Mouse (Mus musculus): ENCODE measurements at regions not wholly inside any gene's neighbourhood (a gene's known extent, or its start where the extent isn't known, plus 50 kb on each side); places are given as distances from the start of the nearest gene placed in this dataset.

GRCm38 (mm10) chr9:67111836-67112584 is 62.8 kb upstream of the Tpm1 start:
- Histone ChIP-seq H3K4me3 (no peak overlapping the region), H3K27ac (no peak overlapping the region)
- TF ChIP-seq CTCF (IDR thresholded peaks at IDR 0.05): no peak
- DNase-seq (ENCODE audit: extremely low spot score in 1 of 2, low spot score in 2 of 2): no peak
- intact Hi-C loops (cut with DNase I): no loop called here

- intact Hi-C loops (cut with DNase I): no loop called here
- DNase-seq (ENCODE audit: extremely low spot score in 1 of 2, low spot score in 2 of 2): no peak
- Histone ChIP-seq H3K4me3 (no peak overlapping the region), H3K27ac (no peak overlapping the region)
- no peak for TF ChIP-seq CTCF (IDR thresholded peaks at IDR 0.05)
These were observed 58.7 kb upstream of the Tpm1 start for GRCm38 (mm10) chr9:67107938-67108337.

- intact Hi-C loops (cut with DNase I): no loop called here
- no peak for TF ChIP-seq CTCF (IDR thresholded peaks at IDR 0.05)
These were observed 56.7 kb upstream of the Tpm1 start for GRCm38 (mm10) chr9:67105867-67106266.

GRCm38 (mm10) chr9:67105216-67105615 is 56.0 kb upstream of the Tpm1 start:
- TF ChIP-seq CTCF (IDR thresholded peaks at IDR 0.05): no peak
- Histone ChIP-seq H3K4me3 (no peak overlapping the region), H3K27ac (no peak overlapping the region)
- no peak for DNase-seq (ENCODE audit: extremely low spot score in 1 of 2, low spot score in 2 of 2)
- intact Hi-C loops (cut with DNase I): no loop called here

More at GRCm38 (mm10) chr9:67105867-67106266, 56.7 kb upstream of the Tpm1 start:
- no peak overlapping the region for H3K4me3 ChIP-seq
- H3K27ac ChIP-seq: no peak overlapping the region
- no peak for DNase-seq (ENCODE audit: extremely low spot score in 1 of 2, low spot score in 2 of 2)

GRCm38 (mm10) chr9:67104616-67105015 is 55.4 kb upstream of the Tpm1 start:
- intact Hi-C loops (cut with DNase I): no loop called here
- no peak for TF ChIP-seq CTCF (IDR thresholded peaks at IDR 0.05)
- no peak for DNase-seq (ENCODE audit: extremely low spot score in 1 of 2, low spot score in 2 of 2)
- H3K4me3 ChIP-seq: no peak overlapping the region
- no peak overlapping the region for H3K27ac ChIP-seq

- TF ChIP-seq CTCF (IDR thresholded peaks at IDR 0.05): no peak
- H3K4me3 ChIP-seq: no peak overlapping the region
- no peak for DNase-seq (ENCODE audit: extremely low spot score in 1 of 2, low spot score in 2 of 2)
- intact Hi-C loops (cut with DNase I): no loop called here
- H3K27ac ChIP-seq: no peak overlapping the region
These were observed 53.4 kb upstream of the Tpm1 start for GRCm38 (mm10) chr9:67102578-67102977.

GRCm38 (mm10) chr9:67099471-67099870 is 50.3 kb upstream of the Tpm1 start:
- Histone ChIP-seq H3K27ac (no peak overlapping the region), H3K4me3 (no peak overlapping the region)
- intact Hi-C loops (cut with DNase I): loop anchor here (10.0 kb wide), 1 partner anchor 525 kb away; no protein-coding TSS in a partner anchor
- TF ChIP-seq CTCF (IDR thresholded peaks at IDR 0.05): no peak
- no peak for DNase-seq (ENCODE audit: extremely low spot score in 1 of 2, low spot score in 2 of 2)
